Mouse (Mus musculus) WW6 (cell line): ENCODE results near the gene Ccdc69.

Experiments
- DNase-seq: peaks from one replicate; pipeline ENCODE4 v3.0.0-alpha.2; 2013; ENCODE audit warnings: low read depth, low spot score

Ccdc69 gene

GRCm38 (mm10) chr11:55036601-55037000, 41.3 kb downstream of the Ccdc69 start:
- no peak for DNase-seq

GRCm38 (mm10) chr11:55033040-55033660, 44.8 kb downstream of the Ccdc69 start, which contains the start of gene Anxa6:
Anxa6 (minus strand) TSS chr11:55033445.
- peak; percentile 48 for DNase-seq

DNA sequence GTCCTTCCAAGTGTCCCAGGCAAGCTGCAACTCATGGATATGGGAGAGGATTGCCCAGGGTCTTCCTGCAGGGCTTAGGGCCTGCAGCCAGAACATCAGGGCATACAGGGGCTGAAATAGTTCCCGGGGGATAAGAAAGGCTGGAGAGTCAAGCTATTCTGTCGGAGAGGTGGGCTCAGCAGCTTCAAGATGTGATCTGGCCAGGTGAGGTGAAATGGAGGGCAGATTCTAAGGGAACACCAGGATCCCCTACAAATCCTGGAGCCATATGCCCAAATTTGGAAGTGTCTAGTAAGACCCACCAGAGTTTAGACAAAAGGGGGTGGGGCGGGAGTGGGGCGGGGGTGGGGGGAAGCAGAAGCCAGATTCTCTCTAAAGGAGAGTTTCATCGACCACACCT, 45.6 kb downstream of the Ccdc69 start:
- no peak for DNase-seq

DNA sequence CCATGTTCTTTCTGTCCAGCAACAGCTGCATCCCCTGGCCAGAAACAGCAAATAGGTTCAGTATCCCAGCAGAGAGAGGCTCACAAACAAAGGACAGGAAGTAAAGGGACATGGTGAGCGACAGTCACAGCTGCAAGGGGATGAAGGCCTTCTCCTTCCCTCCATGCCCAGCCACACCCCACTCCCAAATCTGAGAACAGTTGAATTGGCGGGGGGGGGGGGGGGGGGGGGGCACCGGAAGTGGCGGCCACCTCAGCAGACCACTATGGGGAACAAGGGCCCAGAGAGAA, 46.0 kb downstream of the Ccdc69 start:
- DNase-seq = no peak

- DNase-seq = no peak
Observed at GRCm38 (mm10) chr11:55031211-55031990, 46.5 kb downstream of the Ccdc69 start.

DNA sequence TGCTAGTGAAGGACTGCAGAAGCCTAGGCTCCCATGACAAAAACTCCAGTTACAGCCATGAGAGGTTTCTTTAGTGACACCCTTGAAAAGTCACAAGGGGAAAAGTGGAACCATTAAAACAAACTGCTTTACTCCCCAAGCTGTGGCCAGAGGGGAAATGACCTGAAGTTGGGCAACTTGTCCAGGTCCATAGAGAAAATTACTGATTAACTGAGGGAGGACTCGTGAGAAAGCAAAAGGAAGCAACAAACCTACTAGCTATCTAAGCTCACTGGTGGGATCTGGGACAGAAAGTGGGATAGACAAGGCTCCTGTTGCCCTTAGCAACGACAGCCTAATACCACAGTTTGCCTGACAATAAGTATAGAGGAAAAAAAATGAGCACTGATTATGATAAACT, 49.4 kb downstream of the Ccdc69 start:
- no peak for DNase-seq

- no peak for DNase-seq
Observed at GRCm38 (mm10) chr11:55027204-55027855, 50.6 kb downstream of the Ccdc69 start.

DNA sequence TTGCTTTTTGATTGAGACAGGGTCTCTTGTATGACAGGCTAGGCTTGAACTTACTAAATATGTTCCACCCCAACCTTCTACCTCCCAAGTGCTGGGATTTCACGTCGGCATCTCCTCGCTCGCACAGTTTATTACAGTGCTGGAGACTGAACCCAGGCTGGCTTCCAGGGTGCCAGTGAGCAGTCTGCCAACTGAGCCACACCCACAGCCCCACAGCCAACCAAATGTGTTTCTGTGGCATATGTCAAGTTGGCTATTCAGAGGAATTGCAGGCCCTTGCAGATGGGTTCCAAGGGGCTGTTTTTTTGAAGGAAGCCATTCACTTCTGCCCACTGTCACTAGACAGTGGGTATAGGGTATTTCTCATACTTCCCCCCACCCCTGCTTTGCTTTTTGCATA, 52.0 kb downstream of the Ccdc69 start:
- DNase-seq = no peak

DNA sequence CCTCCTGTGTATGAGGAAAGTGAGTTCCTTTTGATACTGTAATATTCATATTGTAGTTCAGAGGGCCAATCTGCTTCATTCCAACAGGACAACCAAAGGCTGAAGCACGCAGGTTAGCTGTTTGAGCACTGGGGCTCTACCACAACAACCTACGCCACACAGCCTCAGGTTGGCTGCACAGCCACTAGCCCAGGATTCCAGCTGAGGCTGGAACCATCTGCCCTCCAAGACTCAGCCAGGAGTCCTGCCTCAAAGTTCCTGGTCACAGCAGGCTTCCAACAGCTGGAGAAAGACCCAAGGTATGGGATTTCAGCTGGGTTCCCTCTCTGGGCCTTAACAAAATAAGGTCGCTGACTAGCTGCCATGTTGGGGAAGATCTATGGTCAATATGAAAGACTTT, 54.3 kb downstream of the Ccdc69 start:
- no peak for DNase-seq

DNA sequence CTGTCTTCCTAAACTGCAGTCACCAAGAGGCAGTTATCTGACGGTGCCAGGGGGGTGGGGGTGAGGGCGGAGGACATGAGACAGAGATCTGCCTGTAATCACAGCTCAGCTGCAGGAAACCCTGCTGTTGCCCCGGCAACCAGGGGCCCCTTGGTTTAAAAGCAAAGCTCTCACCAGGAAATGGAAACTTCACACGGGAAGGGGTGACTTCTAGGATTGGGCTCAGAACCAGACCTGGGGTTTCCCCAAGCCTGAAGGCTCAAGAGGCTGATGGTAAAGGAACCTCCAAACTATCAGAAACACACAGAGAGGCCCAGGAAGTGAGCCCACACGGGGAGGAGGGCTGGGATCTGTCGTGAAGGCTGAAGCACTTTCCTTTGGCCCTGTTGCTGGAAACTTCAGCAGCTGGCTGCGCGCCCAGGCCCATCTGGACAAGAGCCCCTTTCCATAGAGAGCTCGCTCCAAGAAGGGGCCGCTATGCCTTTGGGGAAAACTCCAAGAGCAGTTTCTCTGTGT, 54.8 kb downstream of the Ccdc69 start:
- DNase-seq = no peak

- no peak for DNase-seq
Observed at GRCm38 (mm10) chr11:55022508-55022907, 55.4 kb downstream of the Ccdc69 start.

GRCm38 (mm10) chr11:55021859-55022258, 56.1 kb downstream of the Ccdc69 start:
- DNase-seq = no peak

GRCm38 (mm10) chr11:55021458-55021857, 56.5 kb downstream of the Ccdc69 start:
- no peak for DNase-seq

DNA sequence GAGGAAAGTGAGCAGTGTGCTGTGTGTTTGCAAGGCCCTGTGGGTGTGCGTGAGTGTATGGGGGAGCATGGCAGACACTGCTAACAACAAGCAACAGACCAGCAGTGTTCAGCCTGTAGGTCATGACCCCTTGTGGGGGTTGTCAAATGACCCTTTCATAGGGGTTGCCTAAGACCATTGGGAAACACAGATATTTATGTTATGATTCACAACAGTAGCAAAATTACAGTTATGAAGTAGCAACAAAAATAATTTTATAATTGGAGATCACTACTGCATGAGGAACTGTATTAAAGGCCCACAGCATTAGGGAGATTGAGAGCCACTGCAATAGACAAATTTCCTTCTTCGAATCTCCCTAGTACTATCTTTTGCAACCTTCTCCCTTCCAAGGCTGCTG, 58.2 kb downstream of the Ccdc69 start:
- DNase-seq = no peak

DNA sequence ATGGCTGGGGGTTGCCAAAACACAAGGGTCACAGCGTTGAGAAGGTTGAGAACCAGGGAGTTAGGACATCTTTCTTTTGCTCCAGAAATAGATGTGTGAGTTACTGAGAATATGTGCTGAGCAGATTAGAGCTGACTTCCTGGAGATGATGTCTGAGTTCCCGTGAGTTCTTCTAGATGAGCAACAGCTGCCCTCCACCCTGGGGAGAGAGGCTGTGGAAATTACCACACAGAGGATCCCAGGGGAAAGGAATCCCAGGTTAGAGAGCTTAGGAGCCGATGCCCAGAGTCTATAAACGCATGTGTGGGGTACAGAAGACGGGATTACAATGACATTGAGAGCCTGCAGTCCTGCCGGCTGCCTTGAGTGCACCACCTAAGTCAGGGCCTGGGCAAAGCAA, 59.9 kb downstream of the Ccdc69 start:
- no peak for DNase-seq

GRCm38 (mm10) chr11:55017201-55017600, 60.7 kb downstream of the Ccdc69 start:
- no peak for DNase-seq

DNA sequence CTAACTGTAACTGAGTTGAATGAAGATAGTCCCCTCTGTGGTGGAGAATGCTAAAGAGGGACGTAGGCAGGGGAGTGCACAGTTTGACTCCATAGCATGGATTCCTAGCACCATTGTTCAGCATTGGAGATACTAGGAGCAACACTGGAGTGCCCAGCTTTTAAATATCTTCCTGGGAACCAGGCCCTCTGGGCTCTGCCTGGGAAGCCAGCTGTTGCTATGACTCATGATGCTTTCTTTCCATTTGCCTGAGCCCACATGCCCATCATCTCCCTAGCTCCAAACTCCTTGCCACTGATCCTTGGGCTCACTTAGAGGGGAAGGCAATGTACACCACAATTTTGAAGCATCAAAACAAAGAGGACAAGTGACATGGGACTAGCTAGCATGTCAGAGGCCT, 61.2 kb downstream of the Ccdc69 start:
- DNase-seq = no peak

DNA sequence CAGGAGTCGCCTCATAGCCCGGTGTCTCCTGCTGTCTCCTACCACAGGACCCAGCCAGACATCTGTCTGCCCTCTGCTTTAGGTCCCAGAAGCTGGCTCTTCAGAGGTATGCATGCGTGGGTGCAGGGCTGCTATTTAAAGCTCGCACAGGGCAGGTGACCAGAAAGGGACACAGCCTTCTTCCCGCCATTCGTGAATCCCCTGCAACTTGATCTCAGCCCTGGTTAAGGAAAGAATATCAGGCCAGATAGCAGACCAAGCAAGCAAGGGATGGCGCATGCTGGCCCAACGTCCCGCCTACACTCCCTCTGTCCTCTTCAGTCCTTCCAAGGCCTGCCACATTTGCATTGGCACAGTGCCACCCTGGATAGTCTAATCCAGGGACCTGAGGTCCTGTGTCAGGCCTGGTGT, 62.1 kb downstream of the Ccdc69 start:
- DNase-seq = no peak

DNA sequence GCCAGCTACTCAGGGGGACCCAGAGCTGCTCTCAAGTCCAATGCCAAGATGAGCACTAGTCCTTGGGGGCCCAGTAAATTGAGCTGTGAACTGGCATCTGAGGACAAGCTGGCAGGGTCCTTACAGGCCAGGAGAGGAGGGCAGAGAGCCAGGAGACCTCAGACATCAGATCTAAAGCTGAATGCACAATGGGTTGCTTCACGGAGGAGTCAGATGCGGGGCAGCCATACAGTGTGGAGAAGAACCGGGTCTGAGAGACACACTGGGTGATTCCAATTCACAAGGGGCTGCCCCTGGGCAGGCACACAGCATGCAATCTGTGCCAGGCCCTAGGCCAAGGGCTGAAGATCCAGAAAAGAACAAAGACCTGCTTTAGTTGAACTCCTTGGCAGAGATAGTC, 62.7 kb downstream of the Ccdc69 start:
- DNase-seq = no peak

DNA sequence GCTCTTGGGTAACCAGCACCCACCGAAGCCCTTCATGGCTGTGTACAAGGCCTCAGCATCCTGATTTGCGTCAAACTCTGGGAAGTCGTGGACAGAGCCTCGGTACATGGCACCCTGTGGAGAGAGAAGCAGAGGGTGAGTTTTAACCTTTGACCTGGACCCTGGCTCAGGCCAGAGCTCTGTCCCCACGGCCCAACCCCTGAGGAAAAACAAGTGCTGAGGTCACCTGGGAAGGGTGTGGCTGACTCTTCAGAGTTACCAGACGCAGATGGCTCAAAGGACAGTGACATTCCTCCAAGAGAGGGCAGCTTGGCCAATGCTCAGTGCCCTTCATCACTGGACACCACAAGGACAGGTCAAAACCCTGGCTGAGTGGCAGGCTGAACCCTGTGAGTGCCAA, 64.1 kb downstream of the Ccdc69 start:
- no peak for DNase-seq

DNA sequence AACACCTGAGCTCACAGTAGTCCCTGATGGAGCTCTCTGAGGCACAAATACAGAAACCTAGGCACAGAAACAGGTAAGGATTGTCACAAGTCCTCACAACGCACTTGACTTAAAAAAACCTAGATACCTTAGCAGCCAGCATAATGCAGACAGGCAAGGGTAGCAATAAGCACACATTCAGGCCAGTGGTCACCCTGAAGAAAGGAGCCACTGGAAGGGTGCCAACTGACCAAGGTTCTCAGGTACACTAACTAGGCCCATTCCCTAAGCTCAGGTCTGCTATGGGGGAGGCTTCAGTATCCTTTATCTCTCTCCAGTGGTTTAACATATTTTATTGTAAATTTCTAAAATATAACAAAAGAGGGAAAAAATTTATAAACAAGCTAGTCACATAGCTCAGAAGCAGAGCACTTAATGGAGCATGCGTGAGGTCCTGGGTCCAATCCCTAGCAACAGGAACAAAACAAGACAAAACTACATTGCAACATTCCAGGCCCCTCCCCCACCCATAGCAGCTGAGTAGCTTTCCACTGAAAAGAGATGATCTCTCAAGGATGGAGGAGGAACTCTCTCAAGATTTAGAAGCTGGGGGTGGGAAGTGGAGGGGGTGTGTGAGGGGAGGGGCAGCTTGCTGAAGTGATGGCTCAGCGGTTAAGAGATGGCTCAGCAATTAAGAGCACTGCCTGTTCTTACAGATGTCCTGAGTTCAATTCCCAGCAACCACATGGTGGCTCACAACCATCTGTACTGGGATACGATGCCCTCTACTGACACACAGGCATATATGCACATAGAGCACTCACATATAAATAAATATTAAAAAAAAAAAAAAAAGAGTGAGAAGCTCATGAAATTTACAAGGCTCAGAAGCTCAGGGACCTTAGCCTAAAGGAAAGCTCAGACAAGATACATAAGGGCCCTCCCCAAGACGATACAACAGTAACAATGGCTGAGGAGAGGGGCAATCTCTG, 65.1 kb downstream of the Ccdc69 start:
- DNase-seq = no peak

DNA sequence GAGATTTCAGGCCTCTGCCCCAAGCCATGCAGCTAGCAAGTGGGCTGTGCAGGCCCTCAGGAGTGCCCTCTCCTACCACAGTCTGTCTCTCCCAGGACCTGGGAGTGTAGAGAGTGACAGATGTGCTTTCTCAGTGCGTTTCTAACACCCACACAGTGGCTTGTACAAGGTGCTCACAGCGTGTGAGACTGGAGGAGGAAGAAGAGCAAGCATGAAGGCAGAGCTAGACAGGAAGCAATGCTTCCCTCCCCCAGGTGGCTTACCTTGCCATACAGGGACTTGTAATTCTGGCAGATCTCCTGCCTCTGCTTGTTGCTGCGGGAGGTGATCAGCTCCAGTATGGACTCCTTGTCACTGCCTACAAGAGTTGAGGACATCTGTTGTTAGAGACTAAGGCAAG, 66.5 kb downstream of the Ccdc69 start:
- DNase-seq = no peak
